Mouse (Mus musculus) heart, postnatal 4 days (tissue): ENCODE measurements around the gene Fnbp4. TPM values are rescaled to one million over a fixed set of nuclear protein-coding genes. Genes with fewer than 3 reads are reported as not detected.
"Not testable (repeated sequence)": the region's sequence is repeated elsewhere in the genome, so short reads cannot be mapped to it uniquely, and the experiment has no call there.

Experiments
- DNase-seq: peaks from one replicate; pipeline ENCODE4 v3.0.0; 2021
- total RNA-seq, 2 experiments: library from RNA; stranded (reverse); gene quantifications; 2 replicates each; pipeline ENCODE4 v1.2.3; 2021

Fnbp4 gene
- total RNA-seq, 2 experiments from 2014 or later = 38.2 to 44.0 TPM

DNA sequence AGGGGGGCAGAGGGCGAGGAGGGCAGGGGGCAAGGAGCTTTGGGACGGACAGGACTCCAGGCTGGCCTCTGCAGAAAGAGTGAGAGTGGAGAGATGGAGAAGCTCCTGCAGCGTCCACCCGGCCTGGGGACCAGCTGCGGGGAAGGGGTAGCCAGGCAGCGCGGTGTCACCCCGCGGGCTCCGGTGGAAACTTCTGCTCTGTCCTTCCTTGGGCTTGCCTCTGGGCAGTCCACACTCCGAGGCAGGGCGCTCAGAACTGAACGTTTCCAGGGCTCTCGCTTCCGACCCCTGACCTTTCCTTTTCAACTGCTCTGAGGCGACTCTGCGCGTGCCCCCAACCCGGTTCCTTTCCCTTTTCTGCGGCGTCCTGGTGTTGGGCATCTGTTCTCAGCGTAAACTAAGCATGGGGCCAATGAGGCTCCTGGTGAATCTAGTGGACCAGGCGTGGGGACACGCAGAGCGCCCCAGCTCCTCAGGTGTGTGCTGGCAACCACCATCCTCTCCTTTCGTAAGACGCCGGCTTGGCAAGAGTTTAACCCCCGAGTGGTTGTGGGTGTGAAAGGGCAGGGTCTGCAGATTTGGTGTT, 37.8 kb downstream of the Fnbp4 start:
- DNase-seq = peak; percentile 28

GRCm38 (mm10) chr2:90788126-90788525, 43.0 kb downstream of the Fnbp4 start:
- no peak for DNase-seq

DNA sequence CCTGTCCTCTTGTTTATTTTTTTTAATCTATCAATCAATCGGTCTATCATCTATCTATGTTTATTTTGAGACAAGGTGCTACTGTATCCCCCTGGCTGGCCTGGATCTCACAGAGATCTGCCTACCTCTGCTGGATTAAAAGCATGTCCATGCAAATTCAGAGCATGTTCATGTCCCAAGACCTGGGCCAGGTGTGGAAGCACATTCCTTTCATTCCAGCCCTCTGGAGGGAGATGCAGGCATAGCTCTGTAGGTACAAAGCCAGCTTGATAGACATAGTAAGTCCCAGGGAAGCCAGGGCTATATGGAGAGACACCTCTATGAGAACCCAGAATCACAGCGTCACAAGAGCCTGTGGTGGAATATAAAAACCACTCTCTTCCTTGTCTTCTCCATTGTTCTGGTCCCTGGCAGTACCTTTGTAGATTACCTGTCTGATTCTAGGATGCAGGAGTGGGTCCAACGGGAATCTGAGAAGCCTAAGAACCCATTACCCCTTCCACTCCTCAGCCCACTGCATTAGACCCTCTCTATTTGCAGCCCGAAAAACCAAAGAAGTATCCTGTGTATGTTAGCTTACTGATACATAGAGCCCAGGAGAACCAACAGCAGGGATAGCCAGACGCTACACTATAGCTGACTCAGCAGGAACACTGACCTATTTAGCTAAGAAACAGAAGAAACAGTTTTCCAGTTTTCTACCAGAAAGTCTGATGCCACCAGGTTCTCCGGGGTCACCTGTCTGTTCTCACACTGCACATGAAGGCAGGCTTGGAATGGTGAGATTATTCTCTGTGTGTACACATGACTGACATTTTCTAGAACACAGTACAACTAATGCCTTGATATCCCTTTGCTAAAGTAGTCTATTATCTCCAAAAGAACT, 63.3 kb downstream of the Fnbp4 start:
- DNase-seq = no peak

GRCm38 (mm10) chr2:90810751-90811150, 65.6 kb downstream of the Fnbp4 start:
- no peak for DNase-seq

GRCm38 (mm10) chr2:90815266-90815665, 70.1 kb downstream of the Fnbp4 start:
- no peak for DNase-seq

GRCm38 (mm10) chr2:90816144-90816543, 71.0 kb downstream of the Fnbp4 start:
- DNase-seq = no peak

- no peak for DNase-seq
These were observed 73.5 kb downstream of the Fnbp4 start for GRCm38 (mm10) chr2:90818710-90819109.

- no peak for DNase-seq
These were observed 75.7 kb downstream of the Fnbp4 start for GRCm38 (mm10) chr2:90820894-90821293.

- no peak for DNase-seq
These were observed 77.8 kb downstream of the Fnbp4 start for GRCm38 (mm10) chr2:90822978-90823377.

GRCm38 (mm10) chr2:90823781-90824180, 78.6 kb downstream of the Fnbp4 start:
- DNase-seq = no peak

DNA sequence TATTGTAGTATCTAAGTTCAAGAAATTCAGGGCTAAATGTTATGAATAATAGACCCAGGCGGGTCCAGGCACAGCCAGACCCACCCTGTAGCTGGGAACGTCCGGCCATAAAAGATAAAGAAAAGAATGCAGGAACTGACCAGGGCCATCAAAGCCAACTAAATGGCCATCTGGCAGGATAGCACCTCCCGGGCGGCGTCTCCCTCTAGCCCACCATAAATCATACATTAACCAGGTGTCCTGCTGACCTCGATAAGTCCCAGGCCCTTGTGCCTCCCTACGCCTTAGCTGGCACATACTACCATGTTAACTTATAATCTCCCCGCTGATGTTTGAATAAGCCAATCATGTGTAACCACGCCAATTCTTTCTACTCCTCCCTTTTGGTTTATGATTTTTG, 79.4 kb downstream of the Fnbp4 start:
- DNase-seq = not testable (repeated sequence)

GRCm38 (mm10) chr2:90825515-90826172, 80.5 kb downstream of the Fnbp4 start:
- no peak for DNase-seq

DNA sequence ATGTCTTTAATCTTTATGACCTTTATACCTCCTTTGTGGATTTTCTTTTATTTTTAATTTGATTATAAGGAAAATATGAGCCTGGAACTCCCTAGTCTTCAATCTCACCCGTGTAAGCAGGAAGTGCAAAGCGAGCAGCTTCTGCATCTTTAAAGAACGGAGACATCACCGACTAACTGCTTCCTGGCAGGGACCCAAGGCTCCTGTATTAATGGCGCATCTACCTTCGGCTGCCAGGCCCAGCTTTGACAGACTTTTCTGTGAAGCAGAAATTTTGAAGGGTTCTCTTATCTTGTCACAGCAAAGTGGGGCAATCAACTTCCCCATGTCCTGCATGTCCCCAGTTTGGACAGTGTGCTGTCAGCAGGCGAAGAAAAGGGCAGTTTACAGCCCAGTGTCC, 83.6 kb downstream of the Fnbp4 start:
- no peak for DNase-seq

Other genes starting within 250 kb of the Fnbp4 start
- 1 to 10 TPM; 7.6 to 8.7 TPM for gene Ptprj, start 164.7 kb upstream of the Fnbp4 start, total RNA-seq
- 10 to 100 TPM; 15.3 to 18.1 TPM for gene Nup160, start 68.2 kb upstream of the Fnbp4 start, total RNA-seq
- 1 to 10 TPM; 1.6 to 2.0 TPM for gene Agbl2, start 37.4 kb downstream of the Fnbp4 start, total RNA-seq
- 100 to 1,000 TPM; 189 to 191 TPM for gene Mtch2, start 101.8 kb downstream of the Fnbp4 start, total RNA-seq
- gene C1qtnf4, start 140.5 kb downstream of the Fnbp4 start, total RNA-seq = 1 to 10 TPM; 7.4 to 7.8 TPM
- gene Kbtbd4, start 159.4 kb downstream of the Fnbp4 start, total RNA-seq = 10 to 100 TPM; 18.2 to 18.8 TPM
- 100 to 1,000 TPM; 538 to 543 TPM for gene Ndufs3, start 159.5 kb downstream of the Fnbp4 start, total RNA-seq
- 100 to 1,000 TPM; 135 to 145 TPM for gene Celf1, start 195.0 kb downstream of the Fnbp4 start, total RNA-seq